Mouse (Mus musculus) hindbrain, embryonic 12.5 days (tissue): Measurements from ENCODE around the gene Myo5c. TPM values are rescaled to one million over a fixed set of nuclear protein-coding genes. Genes with fewer than 3 reads are reported as not detected.

Source experiments
- ATAC-seq: fragments of 200-750 bp; cut with Nextera tagmentation; 2 replicates; pipeline ENCODE4 v1.8.0; 2017; ENCODE audit warnings: moderate TSS enrichment; ENCODE audit not compliant: low FRiP score
- H3K27ac ChIP-seq: fragments of 300-500 bp; sonication (generic); 2 replicates; pipeline ENCODE4 v1.5.1; 2016; ENCODE audit warnings: mild to moderate bottlenecking
- H3K27me3 ChIP-seq: fragments of 300-500 bp; sonication (generic); 2 replicates; pipeline ENCODE4 v1.6.1; 2016; ENCODE audit warnings: mild to moderate bottlenecking
- H3K36me3 ChIP-seq: fragments of 300-500 bp; sonication (generic); 2 replicates; pipeline ENCODE4 v1.6.1; 2016; ENCODE audit warnings: mild to moderate bottlenecking
- H3K4me1 ChIP-seq: fragments of 300-500 bp; sonication (generic); 2 replicates; pipeline ENCODE4 v1.6.1; 2016
- H3K4me2 ChIP-seq: fragments of 300-500 bp; sonication (generic); replicated peaks from 2 replicates; pipeline ENCODE4 v1.6.1; 2016; ENCODE audit warnings: mild to moderate bottlenecking
- H3K4me3 ChIP-seq: fragments of 300-500 bp; sonication (generic); 2 replicates; pipeline ENCODE4 v1.5.1; 2016; ENCODE audit warnings: mild to moderate bottlenecking
- H3K9ac ChIP-seq: fragments of 300-500 bp; sonication (generic); 2 replicates; pipeline ENCODE4 v1.6.1; 2016; ENCODE audit warnings: mild to moderate bottlenecking, moderate library complexity
- H3K9me3 ChIP-seq: fragments of 300-500 bp; sonication (generic); replicated peaks from 2 replicates; pipeline ENCODE4 v1.6.1; 2016; ENCODE audit warnings: mild to moderate bottlenecking
- WGBS: fragments of 180-500 bp; shearing (Covaris S2); methylation state at CpG from one replicate; pipeline ENCODE4 v1.1.7; 2016; 5-methylcytosine and 5-hydroxymethylcytosine counted together
- polyA plus RNA-seq: library from polyadenylated mRNA; unstranded; fragments of >200 nt; fragmentation: Nextera tagmentation; extraction: Ambion mirVana; gene quantifications from 2 replicates; pipeline ENCODE4 v1.2.1, GENCODE M21; 2016

Myo5c gene
- polyA plus RNA-seq, 1 experiment from 2014 or later: 1.8 TPM

- WGBS: 51% methylated on average over 4 of the region's 4 CpGs
These were observed 57.7 kb downstream of the Myo5c start for GRCm38 (mm10) chr9:75289545-75289944.

GRCm38 (mm10) chr9:75299342-75299741, 67.5 kb downstream of the Myo5c start:
- H3K27ac ChIP-seq: no peak overlapping the region
- no peaks in the 10 kb centered on the region for H3K9me3 ChIP-seq
- no peak overlapping the region for H3K9ac ChIP-seq
- WGBS: 85% methylated on average over 2 of the region's 2 CpGs
- H3K4me2 ChIP-seq: no peak overlapping the region
- no peaks in the 10 kb centered on the region for H3K36me3 ChIP-seq
- ATAC-seq: no peak
- H3K27me3 ChIP-seq: no peaks in the 10 kb centered on the region
- no peaks in the 10 kb centered on the region for H3K4me1 ChIP-seq
- no peak overlapping the region for H3K4me3 ChIP-seq

More at GRCm38 (mm10) chr9:75289545-75289944, 57.7 kb downstream of the Myo5c start:
- Histone ChIP-seq H3K4me2 (no peak overlapping the region), H3K9me3 (no peaks in the 10 kb centered on the region), H3K36me3 (no peaks in the 10 kb centered on the region), H3K27me3 (no peaks in the 10 kb centered on the region), H3K27ac (no peak overlapping the region), H3K4me1 (no peaks in the 10 kb centered on the region), H3K9ac (no peak overlapping the region), H3K4me3 (no peak overlapping the region)
- ATAC-seq: no peak

- Histone ChIP-seq H3K4me3 (no peak overlapping the region), H3K9ac (no peak overlapping the region), H3K27ac (no peak overlapping the region), H3K27me3 (no peaks in the 10 kb centered on the region), H3K9me3 (no peaks in the 10 kb centered on the region), H3K36me3 (no peaks in the 10 kb centered on the region), H3K4me1 (no peaks in the 10 kb centered on the region), H3K4me2 (no peak overlapping the region)
- ATAC-seq: no peak
- 75% methylated on average over 2 of the region's 2 CpGs for WGBS
These were observed 71.2 kb downstream of the Myo5c start for GRCm38 (mm10) chr9:75303033-75303432.

- no peaks in the 10 kb centered on the region for H3K27me3 ChIP-seq
- 28% methylated on average over 16 of the region's 16 CpGs for WGBS
- no peaks in the 10 kb centered on the region for H3K9me3 ChIP-seq
- H3K4me3 ChIP-seq: no peak overlapping the region
- H3K36me3 ChIP-seq: no peaks in the 10 kb centered on the region
- H3K4me2 ChIP-seq: peak overlapping the region; percentile 35
- ATAC-seq: no peak
- no peaks in the 10 kb centered on the region for H3K4me1 ChIP-seq
- H3K27ac ChIP-seq: no peak overlapping the region
- no peak overlapping the region for H3K9ac ChIP-seq
These were observed 72.0 kb downstream of the Myo5c start for GRCm38 (mm10) chr9:75303701-75304261.

GRCm38 (mm10) chr9:75304286-75304685, 72.5 kb downstream of the Myo5c start:
- H3K4me3 ChIP-seq: no peak overlapping the region
- H3K36me3 ChIP-seq: no peaks in the 10 kb centered on the region
- H3K27ac ChIP-seq: no peak overlapping the region
- no peak overlapping the region for H3K9ac ChIP-seq
- H3K4me2 ChIP-seq: peak overlapping the region; percentile 35
- H3K9me3 ChIP-seq: no peaks in the 10 kb centered on the region
- 34% methylated on average over 7 of the region's 7 CpGs for WGBS
- no peaks in the 10 kb centered on the region for H3K27me3 ChIP-seq
- no peaks in the 10 kb centered on the region for H3K4me1 ChIP-seq
- ATAC-seq: no peak

- no peak within 1 kb of the TSS for H3K4me2 ChIP-seq
- no peak within 1 kb of the TSS for H3K27ac ChIP-seq
- no peaks in the 10 kb centered on the region for H3K9me3 ChIP-seq
- ATAC-seq: no peak
- H3K36me3 ChIP-seq: no peaks in the 10 kb centered on the region
- H3K4me1 ChIP-seq: no peaks in the 10 kb centered on the region
- H3K27me3 ChIP-seq: no peaks in the 10 kb centered on the region
- 76% methylated on average over 11 of the region's 11 CpGs for WGBS
- H3K9ac ChIP-seq: no peak within 1 kb of the TSS
- H3K4me3 ChIP-seq: no peak within 1 kb of the TSS
These were observed 74.5 kb downstream of the Myo5c start, which contains the start of gene Gnb5 for GRCm38 (mm10) chr9:75306126-75306898. Gnb5 (plus strand) TSS chr9:75306288.

GRCm38 (mm10) chr9:75307015-75307414, 75.2 kb downstream of the Myo5c start:
- no peak overlapping the region for H3K4me2 ChIP-seq
- H3K36me3 ChIP-seq: no peaks in the 10 kb centered on the region
- no peaks in the 10 kb centered on the region for H3K4me1 ChIP-seq
- no peak overlapping the region for H3K9ac ChIP-seq
- WGBS: 88% methylated on average over 5 of the region's 5 CpGs
- no peak for ATAC-seq
- H3K9me3 ChIP-seq: no peaks in the 10 kb centered on the region
- H3K27ac ChIP-seq: no peak overlapping the region
- no peaks in the 10 kb centered on the region for H3K27me3 ChIP-seq
- H3K4me3 ChIP-seq: no peak overlapping the region

GRCm38 (mm10) chr9:75308621-75309020, 76.8 kb downstream of the Myo5c start:
- Histone ChIP-seq H3K27me3 (no peaks in the 10 kb centered on the region), H3K9me3 (no peaks in the 10 kb centered on the region), H3K4me3 (no peak overlapping the region), H3K36me3 (no peaks in the 10 kb centered on the region), H3K4me2 (no peak overlapping the region), H3K9ac (no peak overlapping the region), H3K4me1 (peaks cover 4% of the 10 kb centered on the region; the same call in 1 of the 2 replicates), H3K27ac (no peak overlapping the region)
- no peak for ATAC-seq
- 63% methylated on average over 5 of the region's 5 CpGs for WGBS

GRCm38 (mm10) chr9:75312008-75312407, 80.2 kb downstream of the Myo5c start:
- H3K9ac ChIP-seq: no peak overlapping the region
- no peaks in the 10 kb centered on the region for H3K9me3 ChIP-seq
- 11% methylated on average over 4 of the region's 4 CpGs for WGBS
- no peak overlapping the region for H3K4me3 ChIP-seq
- ATAC-seq: no peak
- H3K27ac ChIP-seq: no peak overlapping the region
- peaks cover 18% of the 10 kb centered on the region for H3K4me1 ChIP-seq
- no peak overlapping the region for H3K4me2 ChIP-seq
- no peaks in the 10 kb centered on the region for H3K27me3 ChIP-seq
- no peaks in the 10 kb centered on the region for H3K36me3 ChIP-seq

GRCm38 (mm10) chr9:75313138-75313831, 81.5 kb downstream of the Myo5c start:
- no peaks in the 10 kb centered on the region for H3K9me3 ChIP-seq
- H3K4me1 ChIP-seq: peaks cover 18% of the 10 kb centered on the region
- H3K27me3 ChIP-seq: no peaks in the 10 kb centered on the region
- H3K4me3 ChIP-seq: peak overlapping the region; percentile 68
- H3K36me3 ChIP-seq: 0 out of 2 replicates have a peak, but pooled peaks cover 1% of the 10 kb centered on the region
- peak overlapping the region; percentile 73 for H3K4me2 ChIP-seq
- H3K9ac ChIP-seq: peak overlapping the region; percentile 77; the same call in 1 of the 2 replicates
- H3K27ac ChIP-seq: 0 out of 2 replicates have a peak overlapping the region, but pooled peaks have one; percentile 77
- WGBS: 30% methylated on average over 9 of the region's 11 CpGs
- peak; percentile 48 for ATAC-seq

- Histone ChIP-seq H3K9ac (peak overlapping the region; percentile 77), H3K36me3 (0 out of 2 replicates have a peak, but pooled peaks cover 2% of the 10 kb centered on the region), H3K4me3 (peak overlapping the region; percentile 68), H3K4me2 (peak overlapping the region; percentile 73), H3K27me3 (no peaks in the 10 kb centered on the region), H3K27ac (peak overlapping the region; percentile 77), H3K4me1 (peaks cover 18% of the 10 kb centered on the region), H3K9me3 (no peaks in the 10 kb centered on the region)
- ATAC-seq: peak; percentile 90
- under 1% methylated on average over 50 of the region's 52 CpGs for WGBS
These were observed 82.2 kb downstream of the Myo5c start for GRCm38 (mm10) chr9:75313832-75314516.
